Mouse (Mus musculus) lung, embryonic 14.5 days (tissue): ENCODE data around the gene S100z. TPM values are rescaled to one million over a fixed set of nuclear protein-coding genes. Genes with fewer than 3 reads are reported as not detected.

ENCODE experiments used
- ATAC-seq: fragments of 200-750 bp; cut with Nextera tagmentation; 2 replicates; pipeline ENCODE4 v1.8.0; 2017; ENCODE audit warnings: mild to moderate bottlenecking, moderate TSS enrichment, moderate library complexity; ENCODE audit not compliant: insufficient read depth
- DNase-seq: peaks from one replicate; pipeline ENCODE4 v3.0.0-alpha.2; 2015
- H3K27ac ChIP-seq: fragments of 300-500 bp; sonication (generic); 2 replicates; pipeline ENCODE4 v1.5.1; 2014; ENCODE audit warnings: low read depth, mild to moderate bottlenecking, moderate library complexity
- H3K27me3 ChIP-seq: fragments of 300-500 bp; sonication (generic); 2 replicates; pipeline ENCODE4 v1.6.1; 2014; ENCODE audit warnings: low read length, control low read depth; ENCODE audit not compliant: insufficient read depth
- H3K36me3 ChIP-seq: fragments of 300-500 bp; sonication (generic); 2 replicates; pipeline ENCODE4 v1.6.1; 2014; ENCODE audit warnings: control low read depth; ENCODE audit not compliant: insufficient read depth
- H3K4me1 ChIP-seq: fragments of 300-500 bp; sonication (generic); 2 replicates; pipeline ENCODE4 v1.6.1; 2014; ENCODE audit warnings: antibody characterized with exemption, control low read depth; ENCODE audit not compliant: insufficient read depth
- H3K4me2 ChIP-seq: fragments of 300-500 bp; sonication (generic); 2 replicates; pipeline ENCODE4 v1.6.1; 2014; ENCODE audit warnings: mild to moderate bottlenecking
- H3K4me3 ChIP-seq: fragments of 300-500 bp; sonication (generic); 2 replicates; pipeline ENCODE4 v1.5.1; 2014; ENCODE audit warnings: low read depth, low read length
- H3K9ac ChIP-seq: fragments of 300-500 bp; sonication (generic); 2 replicates; pipeline ENCODE4 v1.6.1; 2014
- H3K9me3 ChIP-seq: fragments of 300-500 bp; sonication (generic); 2 replicates; pipeline ENCODE4 v1.6.1; 2016; ENCODE audit warnings: low read depth, low read length, control low read depth
- CTCF ChIP-seq: IDR thresholded peaks from 2 replicates; pipeline ENCODE4 v1.5.1; 2016; ENCODE audit warnings: antibody characterized with exemption, low read depth
- WGBS: fragments of 180-500 bp; shearing (Covaris S2); extraction: QIAGEN DNeasy Blood & Tissue Kit; methylation state at CpG from one replicate; pipeline ENCODE4 v1.1.7; 2014; 5-methylcytosine and 5-hydroxymethylcytosine counted together
- polyA plus RNA-seq: library from polyadenylated mRNA; unstranded; fragments of >200 nt; fragmentation: Nextera tagmentation; extraction: Ambion mirVana; gene quantifications from 2 replicates; pipeline ENCODE4 v1.2.1, GENCODE M21; 2014

S100z gene
- polyA plus RNA-seq, 1 experiment from 2014 or later = 0.74 TPM

DNA sequence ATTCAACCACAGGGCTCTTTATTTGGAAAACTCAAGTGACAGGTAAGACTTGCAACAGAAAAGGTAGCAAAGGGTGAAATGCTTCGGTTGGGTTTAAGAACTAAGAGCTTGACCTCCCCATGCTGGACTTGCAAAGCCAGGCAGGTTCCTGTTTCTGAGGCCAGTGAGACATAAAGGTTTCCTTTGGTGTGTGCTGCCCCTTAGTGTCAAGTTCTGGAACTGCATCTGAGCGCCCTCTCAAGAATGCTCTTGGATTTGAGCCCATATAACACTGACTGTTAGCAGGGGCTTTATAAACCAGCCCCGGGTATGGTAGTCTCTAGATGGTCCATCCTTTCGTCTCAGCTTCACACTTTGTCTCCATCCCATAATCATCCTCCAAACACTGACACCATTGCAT, 2.9 kb upstream of the S100z start:
- H3K9ac ChIP-seq = no peak overlapping the region
- H3K27me3 ChIP-seq = no peaks in the 10 kb centered on the region
- H3K4me3 ChIP-seq = no peak overlapping the region
- DNase-seq (peak; percentile 96), ATAC-seq (0 out of 2 replicates have a peak, but pooled peaks have one; percentile 21)
- 6% methylated on average over 4 of the region's 4 CpGs for WGBS
- peak; percentile 92 for TF ChIP-seq CTCF
- no peak overlapping the region for H3K27ac ChIP-seq
- H3K4me2 ChIP-seq = no peak overlapping the region
- H3K9me3 ChIP-seq = no peaks in the 10 kb centered on the region
- no peaks in the 10 kb centered on the region for H3K36me3 ChIP-seq
- no peaks in the 10 kb centered on the region for H3K4me1 ChIP-seq

DNA sequence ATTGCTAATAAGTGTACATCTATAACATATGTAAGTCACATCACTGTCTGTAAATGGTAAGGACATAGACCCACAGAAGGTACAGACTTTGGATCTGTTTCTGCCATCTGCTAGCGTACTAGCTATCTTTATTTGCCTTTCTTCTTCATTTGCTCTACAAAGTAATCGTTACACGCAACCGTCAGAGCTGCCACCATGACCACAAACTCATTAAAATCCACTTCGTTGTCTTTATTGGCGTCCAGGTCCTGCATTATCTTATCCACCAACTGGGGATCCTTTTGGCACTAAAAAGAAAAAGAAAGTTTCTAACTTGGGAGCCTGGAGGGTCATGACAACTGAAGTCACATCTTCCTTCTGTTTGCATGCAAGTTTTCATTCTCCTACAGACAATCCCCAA, 1.3 kb downstream of the S100z start:
- DNase-seq (no peak), ATAC-seq (no peak)
- no peak for TF ChIP-seq CTCF
- H3K4me3 ChIP-seq = no peak overlapping the region
- H3K36me3 ChIP-seq = no peaks in the 10 kb centered on the region
- no peak overlapping the region for H3K4me2 ChIP-seq
- no peaks in the 10 kb centered on the region for H3K9me3 ChIP-seq
- no peaks in the 10 kb centered on the region for H3K27me3 ChIP-seq
- H3K4me1 ChIP-seq = peaks cover 4% of the 10 kb centered on the region; the same call in 1 of the 2 replicates
- H3K9ac ChIP-seq = no peak overlapping the region
- WGBS = 72% methylated on average over 6 of the region's 6 CpGs
- H3K27ac ChIP-seq = no peak overlapping the region

DNA sequence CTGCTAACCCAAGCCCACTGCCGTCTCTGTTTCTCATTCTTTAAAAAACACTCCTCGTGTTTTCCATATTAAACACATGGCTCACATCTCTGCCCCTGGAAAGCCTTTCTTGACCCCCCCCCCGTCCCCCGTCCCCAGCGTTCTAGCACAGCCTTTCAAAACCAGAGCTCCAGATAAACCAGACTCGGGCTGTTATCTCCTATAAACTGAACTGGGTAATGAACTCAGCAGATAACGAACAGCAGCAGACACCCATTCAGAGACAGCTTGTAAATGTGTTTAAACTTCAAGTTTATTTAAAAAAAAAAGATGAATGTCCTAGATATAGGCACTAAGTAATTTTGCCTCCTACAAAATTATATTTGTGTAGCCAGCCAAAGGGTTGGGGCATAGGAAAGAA, 3.4 kb downstream of the S100z start:
- no peaks in the 10 kb centered on the region for H3K27me3 ChIP-seq
- H3K27ac ChIP-seq = no peak overlapping the region
- ATAC-seq (peak; percentile 73), DNase-seq (peak; percentile 29)
- H3K9ac ChIP-seq = no peak overlapping the region
- H3K36me3 ChIP-seq = no peaks in the 10 kb centered on the region
- 23% methylated on average over 7 of the region's 7 CpGs for WGBS
- H3K4me1 ChIP-seq = peaks cover 4% of the 10 kb centered on the region; the same call in 1 of the 2 replicates
- H3K9me3 ChIP-seq = no peaks in the 10 kb centered on the region
- no peak overlapping the region for H3K4me3 ChIP-seq
- TF ChIP-seq CTCF = no peak
- H3K4me2 ChIP-seq = no peak overlapping the region

DNA sequence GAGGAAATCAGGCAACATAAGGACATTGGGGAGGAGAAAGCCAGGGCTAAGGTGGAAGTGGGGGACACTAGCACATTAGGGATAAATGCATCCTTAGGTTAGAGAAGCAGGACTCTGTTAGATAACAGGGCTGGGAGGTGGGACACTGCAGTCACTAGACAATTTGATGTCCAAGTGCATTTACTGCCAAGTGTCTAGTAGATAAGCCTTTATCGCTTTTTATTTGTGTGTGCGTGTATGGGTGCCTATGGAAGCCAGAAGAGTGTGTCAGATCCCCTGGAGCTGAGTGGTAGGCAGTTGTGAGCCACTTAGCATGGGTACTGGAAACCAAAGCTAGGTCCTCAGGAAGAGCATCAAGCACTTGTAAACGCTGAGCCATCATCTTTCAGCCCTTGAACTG, 4.2 kb downstream of the S100z start:
- H3K4me3 ChIP-seq = no peak overlapping the region
- no peak overlapping the region for H3K9ac ChIP-seq
- no peaks in the 10 kb centered on the region for H3K9me3 ChIP-seq
- no peak for TF ChIP-seq CTCF
- no peaks in the 10 kb centered on the region for H3K36me3 ChIP-seq
- no peaks in the 10 kb centered on the region for H3K27me3 ChIP-seq
- WGBS = 67% methylated on average over 3 of the region's 3 CpGs
- H3K27ac ChIP-seq = no peak overlapping the region
- no peak for ATAC-seq
- peaks cover 4% of the 10 kb centered on the region; the same call in 1 of the 2 replicates for H3K4me1 ChIP-seq
- no peak overlapping the region for H3K4me2 ChIP-seq
- DNase-seq = no peak

- H3K4me3 ChIP-seq = no peak overlapping the region
- H3K4me1 ChIP-seq = peaks cover 4% of the 10 kb centered on the region; the same call in 1 of the 2 replicates
- TF ChIP-seq CTCF = peak; percentile 68
- no peak overlapping the region for H3K9ac ChIP-seq
- ATAC-seq (no peak), DNase-seq (peak; percentile 43)
- H3K9me3 ChIP-seq = no peaks in the 10 kb centered on the region
- no peak overlapping the region for H3K27ac ChIP-seq
- no peak overlapping the region for H3K4me2 ChIP-seq
- 60% methylated on average over 2 of the region's 2 CpGs for WGBS
- no peaks in the 10 kb centered on the region for H3K27me3 ChIP-seq
- H3K36me3 ChIP-seq = no peaks in the 10 kb centered on the region
These were observed 7.6 kb downstream of the S100z start for GRCm38 (mm10) chr13:95470970-95471369.

DNA sequence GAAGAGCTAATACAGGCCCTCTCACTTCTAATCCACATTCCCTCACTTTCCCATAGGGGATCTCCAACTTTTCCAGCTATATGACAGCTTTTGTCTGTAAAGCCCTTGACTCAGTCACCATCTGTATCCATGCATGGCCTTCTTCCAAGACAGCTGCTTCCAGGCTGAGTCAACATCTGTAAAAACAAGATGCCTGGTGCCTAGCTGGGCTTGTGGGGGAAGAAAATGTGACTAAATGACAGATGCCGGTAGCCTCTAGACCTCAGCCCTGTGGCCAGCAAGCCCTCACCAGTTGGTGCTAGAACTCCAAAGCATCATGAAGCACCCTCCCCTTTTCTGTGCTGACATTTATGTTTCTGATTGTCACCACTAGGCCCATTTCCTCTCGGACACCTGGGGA, 27.0 kb downstream of the S100z start:
- H3K36me3 ChIP-seq = no peaks in the 10 kb centered on the region
- ATAC-seq (no peak), DNase-seq (peak; percentile 43)
- H3K4me1 ChIP-seq = no peaks in the 10 kb centered on the region
- WGBS = 57% methylated on average over 2 of the region's 2 CpGs
- H3K9ac ChIP-seq = no peak overlapping the region
- no peak overlapping the region for H3K27ac ChIP-seq
- H3K27me3 ChIP-seq = no peaks in the 10 kb centered on the region
- H3K4me2 ChIP-seq = no peak overlapping the region
- TF ChIP-seq CTCF = no peak
- H3K9me3 ChIP-seq = no peaks in the 10 kb centered on the region
- no peak overlapping the region for H3K4me3 ChIP-seq

DNA sequence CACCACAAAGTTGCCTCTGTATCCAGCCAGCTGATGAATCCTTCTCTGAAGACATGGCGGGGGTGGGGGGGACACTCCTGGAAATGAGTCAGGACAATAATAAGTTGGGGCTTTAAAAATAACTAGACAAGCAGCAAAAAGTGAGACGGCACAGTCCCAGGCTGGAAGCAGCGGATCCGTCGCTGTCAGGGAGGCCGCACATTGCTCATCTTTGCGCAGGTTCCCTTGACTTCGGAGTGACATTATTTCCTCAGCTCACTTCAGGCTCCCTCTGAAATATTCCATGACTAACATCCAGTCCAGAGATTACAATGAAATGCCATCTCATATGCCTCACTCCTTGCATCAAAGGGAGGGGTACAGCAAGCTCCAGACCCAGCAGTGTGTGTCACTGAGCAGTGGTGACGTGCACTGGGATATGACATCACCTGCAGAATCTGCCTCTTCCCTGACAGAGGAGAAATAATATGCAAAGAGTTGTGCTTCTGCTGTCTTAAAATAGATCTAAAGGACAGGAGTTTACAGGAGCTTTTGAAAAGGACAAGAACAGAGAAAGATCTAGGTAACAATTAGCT, 27.8 kb downstream of the S100z start:
- no peak overlapping the region for H3K27ac ChIP-seq
- no peaks in the 10 kb centered on the region for H3K9me3 ChIP-seq
- no peaks in the 10 kb centered on the region for H3K36me3 ChIP-seq
- ATAC-seq = no peak
- whole genome bisulfite sequencing = 80% methylated on average over 9 of the region's 9 CpGs
- H3K4me3 ChIP-seq = no peak overlapping the region
- DNase-seq = no peak
- no peak overlapping the region for H3K9ac ChIP-seq
- no peak for TF ChIP-seq CTCF
- no peaks in the 10 kb centered on the region for H3K27me3 ChIP-seq
- no peaks in the 10 kb centered on the region for H3K4me1 ChIP-seq
- no peak overlapping the region for H3K4me2 ChIP-seq

- H3K27ac ChIP-seq = no peak overlapping the region
- H3K27me3 ChIP-seq = peaks cover 7% of the 10 kb centered on the region
- H3K4me1 ChIP-seq = no peaks in the 10 kb centered on the region
- no peak for TF ChIP-seq CTCF
- no peaks in the 10 kb centered on the region for H3K9me3 ChIP-seq
- WGBS = 41% methylated on average over 3 of the region's 3 CpGs
- ATAC-seq = no peak
- H3K4me3 ChIP-seq = no peak overlapping the region
- no peak for DNase-seq
- no peak overlapping the region for H3K9ac ChIP-seq
- H3K4me2 ChIP-seq = no peak overlapping the region
- no peaks in the 10 kb centered on the region for H3K36me3 ChIP-seq
These were observed 28.8 kb downstream of the S100z start for GRCm38 (mm10) chr13:95449730-95450129.
